Mouse (Mus musculus): Measurements from ENCODE around the gene Kcnip2. TPM values are rescaled to one million over a fixed set of nuclear protein-coding genes. Genes with fewer than 3 reads are reported as not detected.

Kcnip2 gene
- total RNA-seq, 2 experiments from 2014 or later, result 204 to 236 TPM

- DNase-seq, result no peak
- intact Hi-C loops (cut with DNase I), result no loop called here
Measured at GRCm38 (mm10) chr19:45742984-45743575, 72.8 kb downstream of the Kcnip2 start.

- intact Hi-C loops (cut with DNase I), result no loop called here
- DNase-seq, result no peak
Measured at GRCm38 (mm10) chr19:45742218-45742983, 73.5 kb downstream of the Kcnip2 start, which contains the start of gene Fgf8. TSS of gene Fgf8 (minus strand) at chr19:45742915.

Other genes with a start within 250 kb of the Kcnip2 start
- 10 to 100 TPM; 28.1 to 29.4 TPM for gene Fbxw4, start 155.7 kb downstream of the Kcnip2 start, total RNA-seq (2021)
- gene Fgf8, start 73.1 kb downstream of the Kcnip2 start, total RNA-seq (2021), result not detected
- 10 to 100 TPM; 15.0 to 15.9 TPM for gene Npm3, start 66.5 kb downstream of the Kcnip2 start, total RNA-seq (2021)
- 10 to 100 TPM; 74.5 to 76.1 TPM for gene Mgea5, start 32.2 kb downstream of the Kcnip2 start, total RNA-seq (2021)
- gene Armh3, start 182.4 kb upstream of the Kcnip2 start, total RNA-seq (2021), result 10 to 100 TPM; 15.5 to 15.8 TPM
- 1 to 10 TPM; 6.1 to 6.3 TPM for gene Hps6, start 187.4 kb upstream of the Kcnip2 start, total RNA-seq (2021)
- gene Pprc1, start 228.8 kb upstream of the Kcnip2 start, total RNA-seq (2021), result 10 to 100 TPM; 16.1 to 16.4 TPM
- 10 to 100 TPM; 38.4 to 52.4 TPM for gene Ldb1, start 229.2 kb upstream of the Kcnip2 start, total RNA-seq (2021)

All from heart, postnatal 36 days (tissue).